Mouse (Mus musculus) ES-Bruce4 (cell line): ENCODE data around the gene Fam240b. TPM values are rescaled to one million over a fixed set of nuclear protein-coding genes. Genes with fewer than 3 reads are reported as not detected.
"Not testable (repeated sequence)": the region's sequence is repeated elsewhere in the genome, so short reads cannot be mapped to it uniquely, and the experiment has no call there.

ENCODE experiments used
- H3K27ac ChIP-seq: 2 replicates; pipeline ENCODE4 v1.5.1; 2012; ENCODE audit warnings: low read length, inconsistent platforms; ENCODE audit not compliant: insufficient read depth
- H3K27me3 ChIP-seq: 2 replicates; pipeline ENCODE4 v1.6.1; 2012; ENCODE audit warnings: mild to moderate bottlenecking, low read length, inconsistent platforms; ENCODE audit not compliant: control insufficient read depth, poor library complexity, insufficient read depth, severe bottlenecking
- H3K36me3 ChIP-seq: 2 replicates; pipeline ENCODE4 v1.6.1; 2012; ENCODE audit warnings: inconsistent platforms, mild to moderate bottlenecking, low read length, moderate library complexity; ENCODE audit not compliant: control insufficient read depth, poor library complexity, insufficient read depth, severe bottlenecking
- H3K4me1 ChIP-seq: one replicate; pipeline ENCODE4 v1.8.1; 2011; ENCODE audit warnings: low read length; ENCODE audit not compliant: control insufficient read depth, insufficient read depth
- H3K4me3 ChIP-seq: 2 replicates; pipeline ENCODE4 v1.5.1; 2011; ENCODE audit warnings: low read depth, mild to moderate bottlenecking, low read length
- H3K9ac ChIP-seq: 2 replicates; pipeline ENCODE4 v1.6.1; 2012; ENCODE audit warnings: low read depth, mild to moderate bottlenecking, inconsistent platforms; ENCODE audit not compliant: poor library complexity, severe bottlenecking
- H3K9me3 ChIP-seq: replicated peaks from 2 replicates; pipeline ENCODE4 v1.6.1; 2012; ENCODE audit warnings: mild to moderate bottlenecking, low read length, inconsistent platforms; ENCODE audit not compliant: control insufficient read depth, poor library complexity, insufficient read depth, severe bottlenecking
- CTCF ChIP-seq: IDR thresholded peaks from one replicate; pipeline ENCODE4 v1.8.1; 2011; ENCODE audit warnings: low read depth, low read length
- EP300 ChIP-seq: IDR thresholded peaks from 2 replicates; pipeline ENCODE4 v1.6.1; 2011; ENCODE audit warnings: low read depth, low read length; ENCODE audit not compliant: insufficient read depth
- POLR2A ChIP-seq: IDR thresholded peaks from one replicate; pipeline ENCODE4 v1.8.1; 2011; ENCODE audit warnings: low read length; ENCODE audit not compliant: insufficient read depth
- polyA plus RNA-seq: library from polyadenylated mRNA; stranded (reverse); fragments of >200 nt; gene quantifications from 2 replicates; pipeline ENCODE4 v1.2.4, GENCODE M21; 2011; ENCODE audit warnings: low read depth; ENCODE audit not compliant: missing spikeins, insufficient read depth, insufficient read length

The Fam240b gene
- polyA plus RNA-seq, 1 experiment: not detected

GRCm38 (mm10) chr13:64465166-64465565 is 32.4 kb downstream of the Fam240b start:
- Histone ChIP-seq H3K27me3 (no peaks in the 10 kb centered on the region), H3K9ac (no peak overlapping the region), H3K36me3 (no peaks in the 10 kb centered on the region), H3K9me3 (no peaks in the 10 kb centered on the region; the same call in 1 of the 2 replicates), H3K4me3 (no peak overlapping the region), H3K27ac (no peak overlapping the region), H3K4me1 (no peaks in the 10 kb centered on the region)
- no peak for TF ChIP-seq CTCF
- TF ChIP-seq POLR2A: no peak
- no peak for TF ChIP-seq EP300

GRCm38 (mm10) chr13:64462581-64462980 is 35.0 kb downstream of the Fam240b start:
- no peaks in the 10 kb centered on the region; the same call in 1 of the 2 replicates for H3K9me3 ChIP-seq
- no peak for TF ChIP-seq EP300
- no peak for TF ChIP-seq POLR2A
- no peak for TF ChIP-seq CTCF
- H3K27me3 ChIP-seq: no peaks in the 10 kb centered on the region; the same call in 1 of the 2 replicates
- H3K27ac ChIP-seq: no peak overlapping the region
- H3K9ac ChIP-seq: no peak overlapping the region
- no peak overlapping the region for H3K4me3 ChIP-seq
- no peaks in the 10 kb centered on the region for H3K36me3 ChIP-seq
- no peaks in the 10 kb centered on the region for H3K4me1 ChIP-seq

- H3K4me3 ChIP-seq: peak overlapping the region; percentile 65
- TF ChIP-seq POLR2A: no peak
- no peak for TF ChIP-seq EP300
- no peak for TF ChIP-seq CTCF
Measured at GRCm38 (mm10) chr13:64458181-64458580, 39.4 kb downstream of the Fam240b start.

GRCm38 (mm10) chr13:64457225-64457978 is 40.2 kb downstream of the Fam240b start:
- not testable (repeated sequence) for H3K27me3 ChIP-seq, H3K27ac ChIP-seq, H3K36me3 ChIP-seq, H3K4me1 ChIP-seq, H3K9ac ChIP-seq, H3K9me3 ChIP-seq, H3K4me3 ChIP-seq

More at GRCm38 (mm10) chr13:64458181-64458580, 39.4 kb downstream of the Fam240b start:
- H3K9me3 ChIP-seq: no peaks in the 10 kb centered on the region; the same call in 1 of the 2 replicates
- H3K9ac ChIP-seq: no peak overlapping the region
- H3K27me3 ChIP-seq: no peaks in the 10 kb centered on the region; the same call in 1 of the 2 replicates
- no peak overlapping the region for H3K27ac ChIP-seq
- no peaks in the 10 kb centered on the region for H3K4me1 ChIP-seq
- H3K36me3 ChIP-seq: no peaks in the 10 kb centered on the region

GRCm38 (mm10) chr13:64450001-64450794 is 47.4 kb downstream of the Fam240b start:
- TF ChIP-seq POLR2A (no peak), EP300 (no peak), CTCF (no peak)
- Histone ChIP-seq H3K4me1 (no peaks in the 10 kb centered on the region), H3K36me3 (no peaks in the 10 kb centered on the region), H3K9ac (no peak overlapping the region), H3K27ac (no peak overlapping the region), H3K27me3 (no peaks in the 10 kb centered on the region), H3K9me3 (no peaks in the 10 kb centered on the region), H3K4me3 (no peak overlapping the region)

GRCm38 (mm10) chr13:64448729-64449128 is 48.9 kb downstream of the Fam240b start:
- Histone ChIP-seq H3K4me3 (no peak overlapping the region), H3K27ac (no peak overlapping the region), H3K9me3 (no peaks in the 10 kb centered on the region), H3K9ac (no peak overlapping the region), H3K27me3 (no peaks in the 10 kb centered on the region), H3K36me3 (no peaks in the 10 kb centered on the region), H3K4me1 (no peaks in the 10 kb centered on the region)
- no peak for TF ChIP-seq POLR2A
- TF ChIP-seq EP300: no peak
- no peak for TF ChIP-seq CTCF
